Mouse (Mus musculus) G1E-ER4 (cell line): ENCODE measurements around the gene Snx11. TPM values are rescaled to one million over a fixed set of nuclear protein-coding genes. Genes with fewer than 3 reads are reported as not detected.

Experiments used
- GATA1 ChIP-seq: IDR thresholded peaks from one replicate; pipeline ENCODE4 v1.8.0; 2012; ENCODE audit warnings: low read length, inconsistent platforms
- polyA plus RNA-seq: library from polyadenylated mRNA; stranded (reverse); fragments of >175 nt; gene quantifications from 2 replicates; pipeline ENCODE4 v1.2.3, GENCODE M21; 2012

Snx11 gene
- polyA plus RNA-seq, 1 experiment: 9.9 TPM

DNA sequence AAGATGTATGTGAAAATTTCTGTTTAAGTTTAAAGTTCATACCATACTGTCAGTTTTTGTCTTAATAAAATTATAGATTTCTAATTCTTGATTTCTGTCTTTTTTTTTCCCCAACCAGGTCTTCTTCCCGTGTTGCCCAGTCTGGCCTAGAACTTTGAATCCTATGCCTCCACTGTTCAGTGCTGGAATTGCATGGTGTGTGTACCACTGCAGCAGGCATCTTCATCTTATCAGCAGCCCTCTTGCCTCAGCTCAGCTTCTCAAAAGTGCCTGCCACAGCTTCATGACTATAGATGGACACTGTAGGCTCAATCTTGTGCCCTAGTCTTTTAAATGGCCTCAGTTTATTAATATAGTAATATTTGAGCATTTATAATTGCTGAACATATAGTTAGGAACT, 30.7 kb upstream of the Snx11 start:
- TF ChIP-seq GATA1: no peak

- TF ChIP-seq GATA1: no peak
Measured at GRCm38 (mm10) chr11:96805606-96806005, 28.2 kb upstream of the Snx11 start.

- no peak for TF ChIP-seq GATA1
Measured at GRCm38 (mm10) chr11:96799511-96799910, 22.2 kb upstream of the Snx11 start.

DNA sequence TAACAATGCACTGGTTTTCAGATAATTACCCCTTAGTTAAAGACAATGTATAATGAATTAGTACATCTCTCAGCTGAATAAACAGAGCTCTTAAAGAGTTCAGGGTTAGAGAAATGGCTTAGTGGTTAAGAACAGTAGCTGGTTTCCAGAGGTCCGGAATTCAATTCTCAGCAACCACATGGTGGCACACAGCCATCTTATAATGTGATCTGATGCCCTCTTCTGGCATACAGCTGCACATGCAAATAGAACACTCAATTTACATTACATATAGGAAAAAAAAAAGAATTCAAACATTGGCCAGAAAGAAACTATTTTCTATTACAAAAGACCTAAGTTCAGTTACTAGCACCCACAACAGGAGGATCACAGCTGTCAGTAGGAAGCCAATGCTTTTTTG, 19.2 kb upstream of the Snx11 start:
- no peak for TF ChIP-seq GATA1

DNA sequence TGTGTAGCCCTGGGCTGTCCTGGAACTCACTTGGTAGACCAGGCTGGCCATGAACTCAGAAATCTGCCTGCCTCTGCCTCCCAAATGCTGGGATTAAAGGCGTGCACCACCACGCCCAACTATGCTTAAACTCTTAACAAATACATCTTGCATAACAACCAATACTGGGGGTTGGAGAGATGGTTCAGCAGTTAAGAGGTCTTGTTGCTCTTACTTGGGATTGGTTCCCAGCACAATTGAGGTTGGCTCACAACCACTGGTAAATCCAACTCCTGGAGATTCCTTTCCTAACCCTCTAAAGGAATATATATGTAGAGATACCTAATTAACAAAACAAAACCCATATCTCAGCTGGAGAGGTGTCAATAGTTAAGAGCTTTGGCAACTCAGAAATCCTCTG, 18.7 kb upstream of the Snx11 start:
- TF ChIP-seq GATA1: no peak

DNA sequence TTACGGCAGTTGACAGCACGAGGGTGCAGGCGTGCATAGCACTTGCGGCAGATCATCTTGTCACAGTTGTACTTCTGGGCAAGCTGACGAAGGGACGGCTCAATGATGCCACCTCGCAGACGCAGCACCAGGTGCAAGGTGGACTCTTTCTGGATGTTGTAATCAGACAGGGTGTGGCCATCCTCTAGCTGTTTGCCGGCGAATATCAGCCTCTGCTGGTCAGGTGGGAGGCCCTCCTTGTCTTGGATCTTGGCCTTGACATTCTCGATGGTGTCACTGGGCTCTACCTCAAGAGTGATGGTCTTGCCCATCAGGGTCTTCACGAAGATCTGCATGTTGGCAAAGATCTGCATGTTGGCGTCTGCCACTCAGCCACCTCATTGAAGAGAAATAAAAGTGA, 18.1 kb upstream of the Snx11 start:
- no peak for TF ChIP-seq GATA1

DNA sequence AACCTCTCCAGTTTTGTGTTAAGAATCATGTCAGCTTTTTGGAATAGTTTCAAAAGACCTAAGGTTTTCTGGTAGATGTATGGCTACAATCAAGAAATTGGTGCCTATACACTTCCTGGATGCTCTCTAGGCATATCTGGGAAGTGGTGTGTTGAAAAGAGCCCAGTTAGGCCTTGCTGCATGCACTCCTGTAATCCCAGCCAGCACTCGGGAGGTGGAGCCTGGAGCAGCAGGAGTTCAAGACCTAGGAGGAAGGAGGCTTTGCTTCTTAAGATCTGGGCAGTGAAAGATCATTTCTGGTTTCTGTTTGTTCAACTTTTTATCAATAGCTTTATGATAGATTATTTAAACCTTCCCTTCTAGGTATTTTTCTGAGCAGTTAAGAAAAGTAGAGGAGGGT, 13.3 kb upstream of the Snx11 start:
- TF ChIP-seq GATA1: no peak

- TF ChIP-seq GATA1: no peak
Measured at GRCm38 (mm10) chr11:96789990-96790389, 12.6 kb upstream of the Snx11 start.

DNA sequence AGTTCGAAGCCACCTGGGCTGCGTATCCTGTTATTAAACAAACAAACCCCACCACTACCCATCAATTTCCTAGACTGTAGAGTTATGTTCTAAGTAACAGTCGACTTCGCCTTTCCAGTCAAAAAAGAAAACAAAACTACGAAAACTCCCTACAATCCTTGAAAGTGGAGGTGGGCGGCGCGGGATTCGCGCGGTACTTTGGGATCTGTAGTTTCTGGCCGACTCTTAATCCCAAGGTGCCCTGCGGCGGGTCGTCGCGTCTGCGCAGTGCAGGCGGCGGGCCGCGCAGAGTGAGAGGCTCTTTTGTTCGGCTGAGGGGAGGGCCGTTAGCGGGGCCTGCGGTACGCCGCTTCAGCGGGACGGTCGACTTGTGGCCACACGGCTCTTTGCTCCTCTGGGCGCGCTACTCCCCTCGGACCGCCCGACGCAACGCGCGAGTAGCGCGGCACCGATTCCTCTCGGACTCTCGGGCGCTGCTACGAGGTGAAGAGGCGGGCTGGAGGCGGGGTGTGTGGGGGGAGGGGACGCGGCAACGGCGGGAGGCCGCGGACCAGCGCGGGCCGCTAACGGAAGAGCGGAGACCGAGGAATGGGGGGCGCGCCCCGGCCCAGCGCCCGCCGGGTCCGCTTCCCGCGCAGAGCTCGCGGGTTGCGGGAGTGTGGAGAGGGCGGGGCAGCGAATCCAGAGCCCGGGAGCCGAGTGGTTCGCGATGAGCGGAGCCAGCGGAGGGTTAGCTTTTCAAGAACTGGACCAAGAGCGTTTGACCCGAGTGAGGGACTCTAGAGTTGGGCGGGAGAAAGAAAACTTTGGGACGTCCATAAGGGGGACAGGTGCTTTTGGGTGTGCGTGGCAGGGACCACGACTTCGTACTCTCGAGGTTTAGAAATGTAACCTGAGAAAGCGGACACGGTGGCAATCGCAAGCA, 11.8 kb upstream of the Snx11 start, which contains the start of gene Cbx1:
TSS of gene Cbx1 (plus strand) at position 257 of the 925 bp plus-strand sequence.
- no peak for TF ChIP-seq GATA1

DNA sequence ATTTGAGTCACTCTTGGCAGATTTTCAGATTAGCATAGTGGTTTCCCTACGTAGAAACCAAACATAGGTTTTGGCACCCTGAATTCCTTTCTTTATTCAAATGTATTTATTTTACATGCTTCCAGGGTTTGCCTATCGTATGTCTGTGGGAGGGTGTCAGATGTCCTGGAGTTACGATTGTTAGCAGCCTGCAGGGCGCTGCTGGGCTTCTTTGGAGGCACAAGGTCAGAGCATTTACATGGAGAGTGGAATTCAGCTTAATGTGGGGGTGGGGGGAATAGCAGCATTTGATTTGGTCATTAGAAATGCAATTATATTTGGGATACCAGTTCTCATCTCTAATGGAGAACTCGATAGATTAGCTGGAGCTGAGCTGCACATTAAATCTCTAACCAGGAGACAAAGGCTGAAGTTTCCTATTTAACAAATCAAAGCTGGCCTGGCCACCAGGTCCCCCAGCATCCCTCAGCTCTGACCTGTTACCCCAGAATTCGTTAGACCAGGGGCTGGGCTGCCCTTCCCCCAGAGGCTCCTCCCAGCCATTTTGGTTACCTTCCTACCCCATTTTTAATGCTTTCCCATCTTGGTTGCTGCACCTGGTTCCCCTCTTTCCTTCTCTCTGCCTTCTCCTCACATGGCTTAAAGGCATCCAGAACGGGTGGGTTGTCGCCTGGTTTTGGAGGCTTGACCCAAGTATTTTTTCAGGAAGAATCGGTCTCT, 9.5 kb upstream of the Snx11 start:
- no peak for TF ChIP-seq GATA1

DNA sequence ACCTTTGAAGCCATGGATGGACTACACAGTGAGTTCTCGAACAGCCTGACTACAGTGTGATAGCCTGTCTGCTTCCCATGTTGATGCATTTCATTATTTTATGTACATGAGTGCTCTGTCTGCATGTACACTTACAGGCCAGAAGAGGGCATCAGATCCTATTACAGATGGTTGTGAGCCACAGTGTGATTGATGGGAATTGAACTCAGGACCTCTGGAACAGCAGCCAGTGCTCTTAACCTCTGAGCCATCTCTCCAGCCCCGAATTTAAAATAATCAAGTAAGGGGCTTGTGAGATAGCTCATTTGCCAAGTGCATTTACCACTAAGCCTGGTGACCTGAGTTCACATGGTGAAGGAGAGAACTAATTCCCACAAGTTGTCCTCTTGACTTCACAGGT, 4.1 kb upstream of the Snx11 start:
- TF ChIP-seq GATA1: no peak

- TF ChIP-seq GATA1: no peak
Measured at GRCm38 (mm10) chr11:96780306-96780705, 2.9 kb upstream of the Snx11 start.

- no peak for TF ChIP-seq GATA1
Measured at GRCm38 (mm10) chr11:96776068-96776467, 1.3 kb downstream of the Snx11 start.

DNA sequence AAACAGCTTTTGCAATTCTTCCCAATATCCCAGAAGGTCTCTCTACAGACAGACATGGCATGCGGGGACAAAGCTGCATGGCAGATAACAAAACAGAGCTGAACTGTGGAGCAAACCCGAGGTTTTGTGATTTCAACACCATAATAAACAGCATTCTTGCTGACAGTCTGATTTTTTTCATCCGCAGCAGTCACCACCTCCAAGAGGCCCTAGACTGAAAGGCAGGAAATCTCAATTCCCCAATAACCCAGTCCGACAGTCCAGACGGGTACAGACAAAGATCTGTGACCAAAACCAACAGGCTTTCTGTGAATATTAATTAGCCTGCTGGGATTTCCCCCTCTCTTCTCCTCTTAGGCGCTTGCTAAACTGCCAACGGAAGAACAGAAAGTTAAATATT, 1.7 kb downstream of the Snx11 start:
- no peak for TF ChIP-seq GATA1

DNA sequence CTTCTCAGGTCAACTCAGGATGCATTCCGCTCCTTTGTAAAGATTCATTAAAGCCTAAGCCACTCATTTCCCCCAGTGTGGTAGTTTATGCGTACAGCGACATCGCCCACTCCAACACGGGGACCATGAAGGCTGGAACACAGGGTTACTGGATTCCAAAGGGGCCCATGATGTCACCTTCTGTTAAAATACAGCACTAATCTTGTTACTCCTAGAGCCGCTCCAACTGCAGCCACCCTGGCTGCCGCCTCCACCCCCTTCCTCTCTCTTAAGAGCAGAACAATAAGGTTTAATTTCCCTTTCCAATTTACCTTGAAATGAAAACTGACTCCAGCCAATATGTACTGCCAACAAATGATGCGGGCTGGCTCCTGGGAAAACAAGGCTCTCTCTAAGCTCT, 2.3 kb downstream of the Snx11 start:
- TF ChIP-seq GATA1: no peak

- no peak for TF ChIP-seq GATA1
Measured at GRCm38 (mm10) chr11:96774536-96774935, 2.8 kb downstream of the Snx11 start.

DNA sequence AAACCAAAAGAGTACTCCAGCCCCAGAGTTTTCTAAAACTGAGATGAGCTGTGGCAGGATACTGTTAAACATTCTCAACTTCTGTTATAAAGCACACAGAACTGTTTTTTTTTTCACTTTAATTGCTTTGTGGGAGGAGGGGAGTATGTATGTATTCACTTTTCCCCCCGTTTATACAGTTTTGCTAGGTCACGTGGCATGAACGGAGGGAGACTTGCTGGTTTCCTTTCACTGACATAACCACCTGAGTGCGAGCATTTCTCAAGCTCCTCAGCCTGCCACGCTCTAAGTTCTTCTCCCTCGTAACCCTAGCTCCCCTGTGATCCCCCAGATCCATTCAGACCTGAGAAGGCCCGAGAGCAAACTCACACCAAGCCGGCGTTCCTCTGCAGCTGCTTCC, 4.9 kb downstream of the Snx11 start:
- TF ChIP-seq GATA1: no peak
